Mouse (Mus musculus): Measurements from ENCODE around the gene Actg1. TPM values are rescaled to one million over a fixed set of nuclear protein-coding genes. Genes with fewer than 3 reads are reported as not detected.
A peak's percentile ranks its signal among the peaks of the same experiment; 100 is the strongest.

Gene Actg1
- polyA plus RNA-seq, 1 experiment from 2014 or later: 1,989 TPM

GRCm38 (mm10) chr11:120314721-120315415 is 33.5 kb downstream of the Actg1 start:
- no peak overlapping the region for H3K27ac ChIP-seq (ENCODE audit: low read length)
- H3K9ac ChIP-seq (replicated peaks; ENCODE audit: low read depth): no peak overlapping the region
- H3K36me3 ChIP-seq (ENCODE audit: insufficient read depth, low read length): no peaks in the 10 kb centered on the region
- H3K27me3 ChIP-seq (replicated peaks; ENCODE audit: insufficient read depth, low read length): no peaks in the 10 kb centered on the region
- WGBS: 52% methylated on average over 16 of the region's 16 CpGs
- no peaks in the 10 kb centered on the region for H3K9me3 ChIP-seq (ENCODE audit: low read length)
- TF ChIP-seq EP300 (IDR thresholded peaks at IDR 0.05) (no peak), CTCF (IDR thresholded peaks at IDR 0.05) (no peak)
- DNase-seq (ENCODE audit: low spot score) (peak; percentile 5), ATAC-seq (no peak)
- H3K4me1 ChIP-seq (ENCODE audit: insufficient read depth, low read depth, low read length): peaks cover 4% of the 10 kb centered on the region; the same call in 1 of the 2 replicates
- H3K4me3 ChIP-seq (ENCODE audit: low read depth, low read length): no peak overlapping the region
- H3K4me2 ChIP-seq (replicated peaks; ENCODE audit: low read depth, low read length): no peak overlapping the region

GRCm38 (mm10) chr11:120313906-120314685 is 34.2 kb downstream of the Actg1 start:
- Histone ChIP-seq H3K9me3 (ENCODE audit: low read length) (no peaks in the 10 kb centered on the region), H3K4me1 (ENCODE audit: insufficient read depth, low read depth, low read length) (peaks cover 4% of the 10 kb centered on the region; the same call in 1 of the 2 replicates), H3K4me3 (ENCODE audit: low read depth, low read length) (no peak overlapping the region), H3K27me3 (replicated peaks; ENCODE audit: insufficient read depth, low read length) (no peaks in the 10 kb centered on the region), H3K27ac (ENCODE audit: low read length) (0 out of 2 replicates have a peak overlapping the region, but pooled peaks have one; percentile 26), H3K4me2 (replicated peaks; ENCODE audit: low read depth, low read length) (no peak overlapping the region), H3K36me3 (ENCODE audit: insufficient read depth, low read length) (no peaks in the 10 kb centered on the region), H3K9ac (replicated peaks; ENCODE audit: low read depth) (no peak overlapping the region)
- TF ChIP-seq EP300 (IDR thresholded peaks at IDR 0.05) (no peak), CTCF (IDR thresholded peaks at IDR 0.05) (no peak)
- DNase-seq (ENCODE audit: low spot score) (peak; percentile 36), ATAC-seq (no peak)
- WGBS: 39% methylated on average over 6 of the region's 6 CpGs

- no peak overlapping the region for H3K4me2 ChIP-seq (replicated peaks; ENCODE audit: low read depth, low read length)
Observed at GRCm38 (mm10) chr11:120312069-120312468, 36.3 kb downstream of the Actg1 start.

GRCm38 (mm10) chr11:120311561-120311960 is 36.8 kb downstream of the Actg1 start:
- Histone ChIP-seq H3K9ac (replicated peaks; ENCODE audit: low read depth) (peak overlapping the region; percentile 0; the same call in 1 of the 2 replicates), H3K4me3 (ENCODE audit: low read depth, low read length) (no peak overlapping the region; the same call in 1 of the 2 replicates), H3K27me3 (replicated peaks; ENCODE audit: insufficient read depth, low read length) (no peaks in the 10 kb centered on the region), H3K4me1 (ENCODE audit: insufficient read depth, low read depth, low read length) (peaks cover 6% of the 10 kb centered on the region; the same call in 1 of the 2 replicates), H3K27ac (ENCODE audit: low read length) (peak overlapping the region; percentile 83), H3K4me2 (replicated peaks; ENCODE audit: low read depth, low read length) (peak overlapping the region; percentile 73), H3K36me3 (ENCODE audit: insufficient read depth, low read length) (no peaks in the 10 kb centered on the region), H3K9me3 (ENCODE audit: low read length) (no peaks in the 10 kb centered on the region)
- TF ChIP-seq EP300 (IDR thresholded peaks at IDR 0.05) (peak; percentile 73), CTCF (IDR thresholded peaks at IDR 0.05) (no peak)
- DNase-seq (ENCODE audit: low spot score) (peak; percentile 89), ATAC-seq (peak; percentile 65)
- 46% methylated on average over 10 of the region's 10 CpGs for WGBS

More at GRCm38 (mm10) chr11:120312069-120312468, 36.3 kb downstream of the Actg1 start:
- Histone ChIP-seq H3K4me3 (ENCODE audit: low read depth, low read length) (no peak overlapping the region), H3K27ac (ENCODE audit: low read length) (peak overlapping the region; percentile 39), H3K9me3 (ENCODE audit: low read length) (no peaks in the 10 kb centered on the region), H3K9ac (replicated peaks; ENCODE audit: low read depth) (no peak overlapping the region), H3K27me3 (replicated peaks; ENCODE audit: insufficient read depth, low read length) (no peaks in the 10 kb centered on the region), H3K36me3 (ENCODE audit: insufficient read depth, low read length) (no peaks in the 10 kb centered on the region), H3K4me1 (ENCODE audit: insufficient read depth, low read depth, low read length) (peaks cover 4% of the 10 kb centered on the region; the same call in 1 of the 2 replicates)
- no peak for TF ChIP-seq CTCF (IDR thresholded peaks at IDR 0.05)
- no peak for TF ChIP-seq EP300 (IDR thresholded peaks at IDR 0.05)
- ATAC-seq (no peak), DNase-seq (ENCODE audit: low spot score) (peak; percentile 7)
- WGBS: 58% methylated on average over 6 of the region's 6 CpGs

GRCm38 (mm10) chr11:120310813-120311312 is 37.5 kb downstream of the Actg1 start:
- Histone ChIP-seq H3K4me1 (ENCODE audit: insufficient read depth, low read depth, low read length) (peaks cover 12% of the 10 kb centered on the region; the same call in 1 of the 2 replicates), H3K36me3 (ENCODE audit: insufficient read depth, low read length) (no peaks in the 10 kb centered on the region), H3K27me3 (replicated peaks; ENCODE audit: insufficient read depth, low read length) (no peaks in the 10 kb centered on the region), H3K4me2 (replicated peaks; ENCODE audit: low read depth, low read length) (peak overlapping the region; percentile 73), H3K27ac (ENCODE audit: low read length) (peak overlapping the region; percentile 83), H3K9me3 (ENCODE audit: low read length) (no peaks in the 10 kb centered on the region), H3K4me3 (ENCODE audit: low read depth, low read length) (peak overlapping the region; percentile 36), H3K9ac (replicated peaks; ENCODE audit: low read depth) (peak overlapping the region; percentile 0; the same call in 1 of the 2 replicates)
- ATAC-seq (peak; percentile 86), DNase-seq (ENCODE audit: low spot score) (peak; percentile 93)
- TF ChIP-seq CTCF (IDR thresholded peaks at IDR 0.05) (peak; percentile 8; the same call in 1 of the 2 replicates), EP300 (IDR thresholded peaks at IDR 0.05) (no peak)
- WGBS: 6% methylated on average over 44 of the region's 45 CpGs

All from lung, postnatal 0 days (tissue).